ENCODE assay signal across 9 mouse cellular contexts in the genomic region with DNA sequence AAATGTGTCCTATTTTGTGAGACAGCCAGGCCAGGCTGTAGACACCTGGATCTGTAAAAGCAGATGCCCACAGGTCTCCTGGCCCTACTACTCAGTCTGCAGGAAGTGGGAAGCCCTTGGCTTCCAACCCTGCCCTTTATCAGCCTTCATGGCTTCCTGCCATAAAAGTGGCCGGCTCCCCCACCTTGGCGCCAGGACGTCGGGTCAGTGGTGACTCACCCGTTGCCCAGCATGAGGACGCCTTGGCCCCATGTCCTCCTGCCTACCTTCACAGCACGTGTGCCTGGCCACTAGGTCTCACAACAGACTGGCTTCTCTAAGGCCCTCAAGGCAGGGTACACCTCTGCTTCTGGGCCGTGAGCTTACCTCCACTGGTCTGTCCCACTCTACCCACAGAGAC. TPM values are rescaled to one million over a fixed set of nuclear protein-coding genes. Genes with fewer than 3 reads are reported as not detected.
DNase-seq lines count a peak whose midpoint lies in the region; ATAC-seq and TF ChIP-seq lines count a peak whose summit lies in the region.
"Had no signal": no experiment of that assay in that cellular context is flagged by ENCODE, and none has a peak within 500 bp of the region (broad histone marks: within the 10 kb centered on the region; RNA-seq: fewer than 3 reads in every experiment).

No protein-coding gene starts in this region.

- no peak for DNase-seq in layer of hippocampus, adult 2 months (ENCODE audit: low spot score in 2 of 2)
- no peak for DNase-seq in layer of hippocampus, postnatal 36 days
- no peak for DNase-seq in hindbrain, postnatal 0 days (ENCODE audit: low spot score)
- DNase-seq in lung, postnatal 10 days, result peak; percentile 84
- DNase-seq in left cerebral cortex, adult 9 months (ENCODE audit: low spot score in 2 of 2), result no peak
- DNase-seq in yolk sac, embryonic 10.5 days (ENCODE audit: low spot score), result no peak
- no peak for DNase-seq in forebrain, embryonic 11.5 days (ENCODE audit: low spot score)

- no peaks in the 10 kb centered on the region for H3K27me3 ChIP-seq in hindbrain, postnatal 0 days (ENCODE audit: insufficient read depth, low read length)
- no peaks in the 10 kb centered on the region for H3K27me3 ChIP-seq in forebrain, embryonic 11.5 days (ENCODE audit: control insufficient read depth, insufficient read depth, low read length)

- peak overlapping the region; percentile 6; the same call in 1 of the 2 replicates for H3K27ac ChIP-seq in layer of hippocampus, adult 2 months
- H3K27ac ChIP-seq in brown adipose tissue, adult 24 weeks (replicated peaks; ENCODE audit: low read depth, low read length), result peak overlapping the region; percentile 82
- 0 out of 2 replicates have a peak overlapping the region, but pooled peaks have one; percentile 92 for H3K27ac ChIP-seq in hindbrain, postnatal 0 days
- H3K27ac ChIP-seq in forebrain, embryonic 11.5 days (ENCODE audit: low read depth, low read length), result no peak overlapping the region

- ATAC-seq in hindbrain, postnatal 0 days, result no peak
- ATAC-seq in forebrain, embryonic 11.5 days (replicated peaks; ENCODE audit: low FRiP score), result no peak

- no peak overlapping the region for H3K4me2 ChIP-seq in hindbrain, postnatal 0 days (ENCODE audit: low read depth, low read length)
- H3K4me2 ChIP-seq in forebrain, embryonic 11.5 days (ENCODE audit: low read depth, low read length, severe bottlenecking), result no peak overlapping the region

- peaks cover 24% of the 10 kb centered on the region for H3K4me1 ChIP-seq in brown adipose tissue, adult 24 weeks (ENCODE audit: control insufficient read depth, insufficient read depth, insufficient read length, low read length)
- H3K4me1 ChIP-seq in hindbrain, postnatal 0 days (ENCODE audit: insufficient read depth, low read length), result 0 out of 2 replicates have a peak, but pooled peaks cover 14% of the 10 kb centered on the region
- H3K4me1 ChIP-seq in forebrain, embryonic 11.5 days (replicated peaks; ENCODE audit: control insufficient read depth, insufficient read depth, low read length), result peaks cover 14% of the 10 kb centered on the region

- no peaks in the 10 kb centered on the region for H3K36me3 ChIP-seq in hindbrain, postnatal 0 days (ENCODE audit: insufficient read depth, low read length)
- no peaks in the 10 kb centered on the region for H3K36me3 ChIP-seq in forebrain, embryonic 11.5 days (ENCODE audit: control insufficient read depth, insufficient read depth, low read length)

- H3K9ac ChIP-seq in hindbrain, postnatal 0 days (replicated peaks; ENCODE audit: low read length), result no peak overlapping the region
- H3K9ac ChIP-seq in forebrain, embryonic 11.5 days (ENCODE audit: low read length), result no peak overlapping the region

- 73% methylated on average over 8 of the region's 8 CpGs for WGBS in hindbrain, postnatal 0 days
- 84% methylated on average over 8 of the region's 8 CpGs for WGBS in forebrain, embryonic 11.5 days

- no peaks in the 10 kb centered on the region for H3K9me3 ChIP-seq in hindbrain, postnatal 0 days (ENCODE audit: low read length)
- H3K9me3 ChIP-seq in forebrain, embryonic 11.5 days (ENCODE audit: control insufficient read depth, low read length), result no peaks in the 10 kb centered on the region
- H3K9me3 ChIP-seq: G1E had no signal

- H3K4me3 ChIP-seq in layer of hippocampus, adult 2 months, result no peak overlapping the region
- H3K4me3 ChIP-seq in brown adipose tissue, adult 24 weeks (ENCODE audit: insufficient read depth, low read depth, low read length), result no peak overlapping the region
- no peak overlapping the region for H3K4me3 ChIP-seq in hindbrain, postnatal 0 days (ENCODE audit: low read length)
- H3K4me3 ChIP-seq in forebrain, embryonic 11.5 days (ENCODE audit: low read depth, low read length), result no peak overlapping the region

- no peak for TF ChIP-seq CTCF in layer of hippocampus, adult 2 months (conservative IDR thresholded peaks at IDR 0.05)
- TF ChIP-seq CTCF in hindbrain, postnatal 0 days (IDR thresholded peaks at IDR 0.05; ENCODE audit: low read depth), result no peak

RNA-seq across cellular contexts. Expression of gene Nudt14, which starts 10.5 kb away (rescaled TPM):
- 10 to 100 TPM in 1 of 2 experiments, 1 to 10 TPM in 1; 9.8 to 10.1 TPM for total RNA-seq in layer of hippocampus, adult 2 months (2021)
- 10 to 100 TPM; 11.4 to 13.1 TPM for total RNA-seq in layer of hippocampus, postnatal 36 days (2021)
- 19.4 and 23.6 TPM in 2 replicates for polyA plus RNA-seq in brown adipose tissue, adult 24 weeks (2012; ENCODE audit: insufficient read depth, insufficient read length, missing spikeins)
- total RNA-seq in hindbrain, postnatal 0 days (2014; rRNA removed), result 29.0 and 29.4 TPM in 2 replicates
- 51.7 and 54.8 TPM in 2 replicates for polyA plus RNA-seq in hindbrain, postnatal 0 days (2015; fragmentation: Nextera tagmentation; extraction: Ambion mirVana)
- 57.6 and 59.2 TPM in 2 replicates for polyA plus RNA-seq in forebrain, embryonic 11.5 days (2014; fragmentation: Nextera tagmentation; extraction: Ambion mirVana)

RNA-seq across cellular contexts. Expression of gene Jag2, which starts 22.9 kb away (rescaled TPM):
- 10 to 100 TPM; 44.1 to 52.1 TPM for total RNA-seq in layer of hippocampus, adult 2 months (2021)
- total RNA-seq in layer of hippocampus, postnatal 36 days (2021), result 10 to 100 TPM; 43.8 to 45.6 TPM
- polyA plus RNA-seq in brown adipose tissue, adult 24 weeks (2012; ENCODE audit: insufficient read depth, insufficient read length, missing spikeins), result 2.2 and 3.2 TPM in 2 replicates
- 63.4 and 88.4 TPM in 2 replicates for total RNA-seq in hindbrain, postnatal 0 days (2014; rRNA removed)
- 7.7 and 8.5 TPM in 2 replicates for polyA plus RNA-seq in hindbrain, postnatal 0 days (2015; fragmentation: Nextera tagmentation; extraction: Ambion mirVana)
- 3.2 and 4.3 TPM in 2 replicates for polyA plus RNA-seq in forebrain, embryonic 11.5 days (2014; fragmentation: Nextera tagmentation; extraction: Ambion mirVana)

RNA-seq across cellular contexts. Expression of gene Btbd6, which starts 23.8 kb away (rescaled TPM):
- total RNA-seq in layer of hippocampus, adult 2 months (2021), result 10 to 100 TPM; 55.8 to 55.9 TPM
- total RNA-seq in layer of hippocampus, postnatal 36 days (2021), result 10 to 100 TPM; 55.4 to 56.3 TPM
- 10.1 and 10.9 TPM in 2 replicates for polyA plus RNA-seq in brown adipose tissue, adult 24 weeks (2012; ENCODE audit: insufficient read depth, insufficient read length, missing spikeins)
- 71.0 and 76.1 TPM in 2 replicates for total RNA-seq in hindbrain, postnatal 0 days (2014; rRNA removed)
- 52.1 and 52.9 TPM in 2 replicates for polyA plus RNA-seq in hindbrain, postnatal 0 days (2015; fragmentation: Nextera tagmentation; extraction: Ambion mirVana)
- polyA plus RNA-seq in forebrain, embryonic 11.5 days (2014; fragmentation: Nextera tagmentation; extraction: Ambion mirVana), result 26.7 and 27.8 TPM in 2 replicates

RNA-seq across cellular contexts. Expression of gene Brf1, which starts 48.1 kb away (rescaled TPM):
- 10 to 100 TPM; 55.6 to 57.4 TPM for total RNA-seq in layer of hippocampus, adult 2 months (2021)
- 10 to 100 TPM; 54.8 to 57.8 TPM for total RNA-seq in layer of hippocampus, postnatal 36 days (2021)
- 11.1 and 12.2 TPM in 2 replicates for polyA plus RNA-seq in brown adipose tissue, adult 24 weeks (2012; ENCODE audit: insufficient read depth, insufficient read length, missing spikeins)
- 29.4 and 32.9 TPM in 2 replicates for total RNA-seq in hindbrain, postnatal 0 days (2014; rRNA removed)
- 39.0 and 40.8 TPM in 2 replicates for polyA plus RNA-seq in hindbrain, postnatal 0 days (2015; fragmentation: Nextera tagmentation; extraction: Ambion mirVana)
- polyA plus RNA-seq in forebrain, embryonic 11.5 days (2014; fragmentation: Nextera tagmentation; extraction: Ambion mirVana), result 67.3 and 70.8 TPM in 2 replicates
